Mouse (Mus musculus) heart, adult 2 months (tissue): ENCODE measurements around the gene Prss54.

Experiments used
- CTCF ChIP-seq: fragments of 200-600 bp; IDR thresholded peaks from 2 replicates; pipeline ENCODE4 v1.8.1; 2022; ENCODE audit warnings: antibody characterized with exemption, mild to moderate bottlenecking, moderate library complexity
- POLR2A ChIP-seq: fragments of 200-500 bp; IDR thresholded peaks from 2 replicates; pipeline ENCODE4 v1.6.1; 2011; ENCODE audit warnings: mild to moderate bottlenecking, low read depth, low read length, control low read depth; ENCODE audit not compliant: insufficient read depth

DNA sequence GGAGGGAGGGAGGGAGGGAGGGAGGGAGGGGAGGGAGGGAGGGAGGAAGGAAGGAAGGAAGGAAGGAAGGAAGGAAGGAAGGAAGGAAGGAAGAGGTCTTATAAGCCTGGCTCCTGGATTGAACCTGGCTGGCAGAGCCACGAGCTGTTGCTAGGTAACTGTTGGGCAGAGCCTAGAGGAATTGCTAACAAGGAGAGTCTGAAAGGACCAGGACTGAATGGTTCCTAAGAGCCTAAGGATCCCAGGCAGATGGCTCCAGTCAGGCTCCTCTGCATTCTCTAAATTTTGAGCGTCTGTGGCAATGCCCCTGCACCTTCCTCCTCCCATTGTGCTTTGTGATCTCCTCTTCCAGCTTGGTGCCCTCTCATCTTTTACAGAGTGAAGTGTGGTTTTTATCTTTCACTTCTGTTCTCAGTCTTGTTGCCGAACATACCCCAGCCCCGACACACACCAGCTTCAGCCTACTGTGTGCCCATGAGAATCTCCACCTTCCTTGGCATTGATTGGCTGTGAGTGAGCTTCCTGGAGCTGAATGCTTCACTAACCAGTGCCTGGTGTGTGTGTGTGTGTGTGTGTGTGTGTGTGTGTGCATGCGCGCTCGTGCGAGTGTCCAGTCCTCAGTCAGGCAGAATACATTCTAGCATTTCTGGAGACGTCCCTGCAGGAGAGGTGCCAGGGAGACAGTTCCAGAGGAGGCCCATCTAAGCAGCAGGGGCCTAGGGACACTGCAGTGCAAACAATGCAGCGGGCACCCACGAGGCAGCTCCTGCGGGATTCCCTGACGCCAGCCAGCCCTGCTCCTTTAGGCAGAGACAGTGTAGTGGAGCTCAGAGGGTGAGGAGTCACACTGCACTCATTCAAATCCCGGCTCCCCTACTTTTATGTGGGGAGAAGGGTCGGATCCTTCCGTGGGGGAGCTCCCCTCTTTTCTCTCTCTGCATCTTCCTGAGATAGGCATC, 26.0 kb downstream of the Prss54 start:
- TF ChIP-seq CTCF (no peak), POLR2A (no peak)
